Mouse (Mus musculus) v-Abl transformed pro-B cells (cell line): ENCODE data around the gene Tmem14a.
"Not testable (repeated sequence)": the region's sequence is repeated elsewhere in the genome, so short reads cannot be mapped to it uniquely, and the experiment has no call there.

ENCODE experiments used
- in situ Hi-C, 2 experiments: fragments of 400-800 bp; cut with MboI; formaldehyde crosslinking; loops; one replicate each; pipeline ENCODE4 v1.15.1; 2025; ENCODE audit not compliant: unreplicated experiment in 2 of 2

Gene Tmem14a

GRCm38 (mm10) chr1:21218489-21218919, at the start of gene Tmem14a:
Gene Tmem14a, plus strand, starts transcription at chr1:21218575.
- in situ Hi-C loops = loop anchor here (5.0 to 25.0 kb wide), 5 partner anchors 189 to 1049 kb away; partner anchors contain the start of gene Kcnq5 (in 1 of the 2)

GRCm38 (mm10) chr1:21185196-21185595, 33.2 kb upstream of the Tmem14a start:
- in situ Hi-C loops = no loop called here

GRCm38 (mm10) chr1:21206241-21206640, 12.1 kb upstream of the Tmem14a start:
- in situ Hi-C loops = loop anchor here (5.0 to 25.0 kb wide), 4 partner anchors 66 to 781 kb away; partner anchors contain the start of gene Kcnq5 (in 1 of the 2)

DNA sequence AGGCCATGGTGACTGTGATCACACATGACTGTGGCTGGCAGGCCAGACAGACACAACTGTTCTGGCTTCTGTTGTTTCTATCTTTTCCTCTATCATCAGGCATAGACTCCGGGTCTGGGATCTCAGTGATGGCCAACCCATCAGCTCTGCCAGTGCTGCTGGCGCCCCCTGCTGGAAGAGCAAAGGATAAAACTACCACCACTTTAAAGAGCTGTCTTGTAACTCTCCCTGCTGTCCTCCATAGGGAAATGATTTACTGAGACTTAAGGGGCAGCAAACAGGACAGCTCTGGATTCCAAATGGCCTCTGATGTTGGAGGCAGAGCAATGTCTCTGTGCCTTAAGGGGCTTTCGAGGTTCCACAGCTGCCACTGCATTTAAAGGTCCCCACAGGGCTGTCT, 4.8 kb upstream of the Tmem14a start:
- in situ Hi-C loops = loop anchor here (10.0 to 25.0 kb wide), 3 partner anchors 201 to 774 kb away; partner anchors contain the start of gene Kcnq5 (in 1 of the 2)

DNA sequence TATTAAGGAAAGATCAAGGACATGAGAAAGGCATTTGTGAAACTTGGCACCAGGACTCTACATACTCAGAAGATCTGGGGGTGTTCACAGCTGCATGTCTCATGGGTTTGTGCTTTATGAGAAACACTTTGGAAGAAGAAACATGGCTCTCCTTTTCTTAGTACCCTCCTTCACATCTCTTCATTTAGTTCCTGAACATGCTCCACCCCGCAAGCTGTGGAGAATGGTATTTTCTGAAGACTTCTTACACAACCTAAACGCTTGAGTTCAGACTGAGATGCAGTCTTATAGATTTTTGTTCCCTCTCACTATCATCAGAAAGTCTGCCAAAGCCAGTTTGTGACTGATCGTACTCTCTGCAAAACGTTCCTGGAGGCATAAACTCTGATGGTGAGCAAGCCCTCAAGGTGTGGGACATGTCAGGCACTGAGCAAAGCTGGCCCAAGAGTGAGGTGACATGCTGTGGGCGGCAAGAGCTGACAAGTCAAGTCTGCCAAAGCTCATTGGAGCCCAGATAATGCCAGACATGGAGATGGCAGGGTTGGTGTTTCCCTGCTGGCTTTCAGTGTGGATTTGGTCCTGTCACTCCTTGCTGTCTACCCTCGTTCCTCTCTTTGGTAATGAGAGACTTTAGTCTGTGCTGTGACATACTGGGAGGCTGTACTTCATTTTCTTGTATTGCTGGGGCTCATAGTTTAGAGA, 4.2 kb upstream of the Tmem14a start:
- in situ Hi-C loops = loop anchor here (10.0 to 25.0 kb wide), 3 partner anchors 201 to 773 kb away; partner anchors contain the start of gene Kcnq5 (in 1 of the 2)

GRCm38 (mm10) chr1:21227756-21228395, 9.5 kb downstream of the Tmem14a start:
- in situ Hi-C loops = no loop called here

- in situ Hi-C loops = not testable (repeated sequence)
These were observed 10.7 kb downstream of the Tmem14a start for GRCm38 (mm10) chr1:21228740-21229722.

DNA sequence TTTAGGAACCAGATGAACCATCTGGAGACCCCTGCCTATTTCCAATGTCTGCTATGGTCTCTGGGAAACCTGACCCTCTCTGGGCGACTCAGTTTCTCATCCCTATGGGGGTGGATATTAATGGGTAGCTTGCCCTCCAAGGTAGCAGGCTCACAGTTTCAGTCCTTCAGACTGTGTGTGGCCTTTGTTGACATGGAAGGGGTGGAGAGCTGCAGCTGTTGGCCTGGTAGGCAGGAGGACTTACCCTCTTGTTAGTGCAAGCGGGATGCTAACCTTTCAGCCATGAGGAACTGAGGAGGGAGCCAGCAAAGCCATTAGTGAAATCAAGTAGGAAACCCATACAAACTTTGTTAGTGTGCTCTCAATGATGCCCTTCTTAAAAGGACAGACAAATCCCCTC, 12.0 kb downstream of the Tmem14a start:
- in situ Hi-C loops = no loop called here

DNA sequence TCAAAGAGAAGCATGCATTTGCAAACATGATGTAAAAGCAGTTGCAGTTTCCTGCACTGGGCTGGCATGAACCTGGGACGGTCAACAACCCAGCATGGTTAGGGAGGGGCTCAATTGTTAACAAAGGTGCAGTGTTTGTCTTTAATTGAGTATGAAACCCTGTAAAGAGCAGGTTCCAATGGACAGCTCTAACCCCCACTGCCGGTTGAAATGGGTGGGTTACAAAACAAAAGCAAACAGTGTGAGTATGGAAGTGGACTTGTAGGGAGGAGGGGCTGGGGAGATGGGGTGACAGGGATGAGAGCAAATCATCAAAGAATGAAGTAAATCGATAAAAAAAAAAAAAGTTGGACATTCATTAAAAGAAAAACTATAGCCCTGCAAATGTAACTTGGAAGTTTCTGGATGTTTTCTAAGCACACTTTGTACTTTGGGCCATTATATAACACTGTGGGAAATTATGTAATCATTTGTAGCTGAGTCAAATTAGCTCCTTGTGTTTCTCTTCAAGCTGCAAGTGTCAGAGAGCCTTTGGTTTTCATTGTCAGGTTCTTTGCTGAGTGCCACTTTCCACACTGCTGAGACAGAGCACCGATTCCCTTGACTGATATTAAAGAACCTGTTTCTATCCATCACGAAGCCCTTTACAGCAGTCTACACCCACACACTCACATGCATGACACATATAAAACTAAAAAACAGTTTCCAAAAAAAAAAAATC, 13.5 kb downstream of the Tmem14a start:
- in situ Hi-C loops = no loop called here

GRCm38 (mm10) chr1:21232516-21232915, 14.1 kb downstream of the Tmem14a start:
- in situ Hi-C loops = no loop called here

DNA sequence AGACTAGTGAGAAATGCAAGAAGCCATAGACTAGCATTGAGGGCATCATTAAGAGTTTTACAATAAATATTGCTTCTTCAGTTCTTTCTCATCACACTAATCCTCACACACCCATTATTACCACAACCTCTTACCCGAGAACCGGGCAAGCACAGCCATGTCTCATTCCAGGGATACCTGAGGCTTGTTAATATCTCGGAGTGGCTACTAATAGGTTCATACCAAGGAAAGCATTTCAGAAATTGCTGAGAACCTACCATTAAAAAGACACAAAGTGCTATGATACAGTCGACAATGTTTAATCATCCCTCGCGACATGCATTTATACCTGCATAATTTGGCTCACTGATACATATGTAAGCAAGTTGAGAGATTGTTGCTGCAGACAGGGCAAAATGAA, 17.0 kb downstream of the Tmem14a start:
- in situ Hi-C loops = no loop called here

GRCm38 (mm10) chr1:21239911-21240898, 21.8 kb downstream of the Tmem14a start, which contains the start of gene Gsta3:
Gene Gsta3, plus strand, starts transcription at chr1:21240589.
- in situ Hi-C loops = no loop called here

- in situ Hi-C loops = no loop called here
These were observed 22.7 kb downstream of the Tmem14a start for GRCm38 (mm10) chr1:21241096-21241495.

DNA sequence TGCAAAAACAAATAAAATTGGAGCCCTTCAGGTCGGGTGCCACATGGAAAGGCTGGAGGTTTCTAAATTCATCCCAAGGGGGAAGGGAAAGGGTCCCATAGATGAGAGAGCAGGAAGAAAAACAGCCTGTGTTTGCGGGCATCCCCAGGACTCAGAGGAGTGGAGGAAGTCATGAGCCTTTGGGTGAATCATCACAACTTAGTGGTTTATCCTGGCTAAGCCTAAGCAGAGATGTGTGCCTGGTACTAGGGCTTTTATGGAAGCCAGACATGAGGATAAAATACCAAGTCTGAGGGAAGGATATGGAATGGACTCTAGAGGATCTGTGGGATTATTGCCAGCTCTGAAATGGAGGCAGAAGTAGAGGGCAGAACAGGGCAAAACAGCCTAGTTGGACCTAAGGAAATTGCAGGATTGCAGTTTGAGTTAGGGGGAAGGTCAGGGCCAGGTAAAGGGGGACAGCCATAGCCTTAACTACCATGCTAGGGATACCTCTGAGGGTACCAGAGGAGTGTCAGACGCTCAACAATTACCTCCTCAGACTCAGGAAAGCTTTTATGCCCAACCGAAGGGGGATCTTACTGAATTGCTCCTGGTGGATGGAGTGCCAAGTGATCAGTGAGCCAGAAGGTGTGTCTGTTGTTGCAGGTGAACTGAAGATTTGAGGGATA, 26.1 kb downstream of the Tmem14a start:
- in situ Hi-C loops = no loop called here

DNA sequence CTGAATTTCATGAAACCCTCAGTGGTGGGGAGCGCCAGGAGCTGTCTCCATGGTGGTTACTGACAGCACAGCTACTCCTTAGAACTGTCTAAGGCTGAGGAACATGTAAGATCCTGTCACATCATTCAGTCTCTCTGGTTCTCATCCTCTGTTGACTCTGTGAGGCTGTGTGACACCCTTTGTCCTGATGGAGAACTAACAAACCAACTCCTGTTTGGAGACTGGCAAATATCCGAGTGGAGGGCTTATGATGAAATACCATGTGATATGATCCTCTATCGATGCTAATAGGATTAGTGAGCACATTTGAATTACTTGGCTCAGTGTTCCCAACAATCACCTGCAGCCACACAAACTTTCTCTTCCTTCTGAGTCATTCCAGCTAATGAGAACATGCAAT, 27.8 kb downstream of the Tmem14a start:
- in situ Hi-C loops = no loop called here

DNA sequence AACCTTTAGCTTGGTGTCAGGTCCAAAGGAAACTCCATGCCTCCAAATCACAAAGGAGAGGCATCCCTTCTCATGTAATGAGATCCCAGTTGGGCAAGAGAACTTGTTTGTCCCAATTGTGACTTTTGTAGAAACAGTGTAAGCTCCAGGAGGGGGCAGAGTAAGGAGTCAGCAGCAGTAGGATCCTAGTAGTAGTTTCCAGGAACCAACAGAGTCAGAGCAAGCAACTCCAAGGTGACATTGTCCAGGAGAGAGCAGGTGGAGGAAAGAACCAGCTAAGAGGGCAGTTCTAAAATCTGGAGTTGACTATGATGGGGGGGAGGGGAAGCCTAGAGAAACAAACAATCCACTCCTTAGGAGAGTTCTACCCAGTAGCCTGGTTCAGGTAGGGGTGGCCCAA, 29.5 kb downstream of the Tmem14a start:
- in situ Hi-C loops = no loop called here

DNA sequence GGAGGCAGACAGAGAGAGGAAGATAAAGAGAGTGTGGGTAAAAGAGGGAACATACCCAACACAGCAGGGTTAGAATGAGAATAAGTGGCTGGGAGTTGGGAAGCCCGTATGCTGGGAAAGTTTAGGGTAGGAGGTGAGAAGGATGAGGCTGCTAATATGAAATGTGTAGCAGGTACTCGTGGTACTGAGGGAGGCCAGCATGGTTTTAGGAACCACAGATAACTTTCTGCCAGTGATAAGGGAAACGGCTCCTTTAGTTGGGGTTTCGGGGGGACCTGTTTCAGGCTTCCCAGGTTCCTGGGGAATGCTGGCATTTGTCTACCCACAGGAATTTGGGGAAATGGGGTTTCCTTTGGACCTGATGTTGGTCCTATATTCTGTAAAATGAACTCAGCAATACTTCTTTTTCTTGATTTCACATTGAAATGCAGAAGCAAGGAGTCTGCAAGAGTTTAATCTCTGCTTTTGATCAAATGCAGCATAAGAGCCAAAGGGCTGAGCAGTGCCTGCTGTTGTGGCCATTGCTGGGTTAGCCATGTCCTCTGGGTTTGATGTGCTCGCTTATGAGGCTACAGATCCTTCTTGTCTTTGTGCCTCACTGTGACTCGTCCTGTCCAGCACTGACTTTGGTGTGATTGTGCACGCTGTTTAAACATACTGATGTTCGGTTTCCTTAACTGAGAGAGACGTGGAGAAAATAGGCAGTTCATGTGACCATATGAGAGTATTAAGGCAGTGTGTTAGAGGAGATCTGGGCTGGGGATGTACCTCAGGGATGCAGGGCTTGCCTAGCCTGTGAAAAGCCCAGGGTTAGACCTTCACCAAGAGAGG, 30.4 kb downstream of the Tmem14a start:
- in situ Hi-C loops = no loop called here
